Mouse (Mus musculus) cerebellum, adult 18-20 months (tissue): ENCODE measurements around the gene Cntn2.
A peak's percentile ranks its signal among the peaks of the same experiment; 100 is the strongest.
"Not testable (repeated sequence)": the region's sequence is repeated elsewhere in the genome, so short reads cannot be mapped to it uniquely, and the experiment has no call there.

ENCODE experiments used
- DNase-seq, 2 experiments: peaks; one replicate each; pipeline ENCODE4 v3.0.0; 2021

Cntn2 gene

GRCm38 (mm10) chr1:132509771-132510170, 33.3 kb downstream of the Cntn2 start:
- DNase-seq: peak in 1 of 2 experiments; percentile 41

- no peak for DNase-seq
These were observed 36.4 kb downstream of the Cntn2 start for GRCm38 (mm10) chr1:132506656-132507055.

GRCm38 (mm10) chr1:132506058-132506457, 37.0 kb downstream of the Cntn2 start, which contains the start of gene Tmem81:
Gene Tmem81, plus strand, starts transcription at chr1:132506230.
- no peak for DNase-seq

GRCm38 (mm10) chr1:132505155-132505554, 37.9 kb downstream of the Cntn2 start:
- no peak for DNase-seq

GRCm38 (mm10) chr1:132500535-132500934, 42.5 kb downstream of the Cntn2 start:
- peak in 1 of 2 experiments; percentile 22 for DNase-seq

- no peak for DNase-seq
These were observed 59.3 kb downstream of the Cntn2 start for GRCm38 (mm10) chr1:132483759-132484158.

- no peak for DNase-seq
These were observed 59.8 kb downstream of the Cntn2 start for GRCm38 (mm10) chr1:132483234-132483633.

GRCm38 (mm10) chr1:132481619-132482018, 61.4 kb downstream of the Cntn2 start:
- no peak for DNase-seq

- no peak for DNase-seq
These were observed 63.6 kb downstream of the Cntn2 start for GRCm38 (mm10) chr1:132479438-132479837.

- peak; percentile 75 to 90 for DNase-seq
These were observed 65.9 kb downstream of the Cntn2 start, which contains the start of gene Rbbp5 for GRCm38 (mm10) chr1:132476928-132477691. Gene Rbbp5, plus strand, starts transcription at chr1:132477365.

GRCm38 (mm10) chr1:132476575-132476927, 66.5 kb downstream of the Cntn2 start:
- DNase-seq: no peak

GRCm38 (mm10) chr1:132474496-132474895, 68.6 kb downstream of the Cntn2 start:
- no peak for DNase-seq

- no peak for DNase-seq
These were observed 70.5 kb downstream of the Cntn2 start for GRCm38 (mm10) chr1:132472537-132472936.

- no peak for DNase-seq
These were observed 71.6 kb downstream of the Cntn2 start for GRCm38 (mm10) chr1:132471499-132471898.

- no peak for DNase-seq
These were observed 72.0 kb downstream of the Cntn2 start for GRCm38 (mm10) chr1:132471032-132471431.

- DNase-seq: not testable (repeated sequence)
These were observed 73.0 kb downstream of the Cntn2 start for GRCm38 (mm10) chr1:132470031-132470430.

- DNase-seq: no peak
These were observed 73.5 kb downstream of the Cntn2 start for GRCm38 (mm10) chr1:132469519-132469918.

- peak in 1 of 2 experiments; percentile 16 for DNase-seq
These were observed 74.1 kb downstream of the Cntn2 start for GRCm38 (mm10) chr1:132468926-132469325.

GRCm38 (mm10) chr1:132464651-132465050, 78.4 kb downstream of the Cntn2 start:
- no peak for DNase-seq
